Mouse (Mus musculus): Measurements from ENCODE around the gene Lrp8.

Lrp8 gene

GRCm38 (mm10) chr4:107848546-107848945, 46.5 kb downstream of the Lrp8 start:
- DNase-seq = no peak

DNA sequence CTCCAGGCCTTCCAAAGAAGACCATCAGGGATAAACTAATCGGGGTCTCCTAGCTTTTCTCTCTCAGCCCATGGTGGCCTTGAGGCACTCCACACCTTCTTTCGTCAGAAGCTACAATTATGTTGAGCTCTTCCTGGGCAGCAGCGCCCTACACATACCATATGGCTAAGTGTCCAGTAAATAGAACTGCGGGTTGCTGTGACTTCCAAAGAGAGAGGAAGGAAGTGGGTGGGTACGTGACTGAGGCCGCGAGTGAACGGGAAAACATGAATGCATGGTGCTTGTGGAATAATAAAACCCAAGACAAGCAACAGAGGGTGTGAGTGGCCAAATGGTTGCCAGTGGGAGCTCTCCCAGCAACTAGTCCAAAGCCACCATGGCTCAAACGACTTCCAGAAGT, 47.6 kb downstream of the Lrp8 start:
- DNase-seq = no peak

- no peak for DNase-seq
Measured at GRCm38 (mm10) chr4:107850091-107850490, 48.0 kb downstream of the Lrp8 start.

DNA sequence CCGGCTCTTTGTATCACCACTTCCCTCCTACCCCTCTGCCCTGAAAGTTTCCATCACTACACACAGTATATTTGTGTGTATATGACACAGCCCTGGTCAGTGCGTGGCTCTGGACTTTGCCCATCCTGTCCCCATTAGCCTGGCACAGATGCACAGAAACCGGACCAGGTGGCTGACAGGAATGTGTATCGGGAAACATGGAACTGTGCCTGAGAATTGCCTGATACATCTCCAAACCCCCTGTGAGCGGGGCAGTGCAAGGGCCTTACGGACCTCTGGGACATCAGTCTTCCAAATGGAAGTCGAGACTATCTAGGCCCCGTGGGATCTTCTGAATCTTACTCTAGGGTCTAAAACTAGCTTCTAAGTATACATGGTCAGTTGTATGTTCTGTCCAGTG, 51.3 kb downstream of the Lrp8 start:
- DNase-seq = no peak

- no peak for DNase-seq
Measured at GRCm38 (mm10) chr4:107853836-107854235, 51.8 kb downstream of the Lrp8 start.

DNA sequence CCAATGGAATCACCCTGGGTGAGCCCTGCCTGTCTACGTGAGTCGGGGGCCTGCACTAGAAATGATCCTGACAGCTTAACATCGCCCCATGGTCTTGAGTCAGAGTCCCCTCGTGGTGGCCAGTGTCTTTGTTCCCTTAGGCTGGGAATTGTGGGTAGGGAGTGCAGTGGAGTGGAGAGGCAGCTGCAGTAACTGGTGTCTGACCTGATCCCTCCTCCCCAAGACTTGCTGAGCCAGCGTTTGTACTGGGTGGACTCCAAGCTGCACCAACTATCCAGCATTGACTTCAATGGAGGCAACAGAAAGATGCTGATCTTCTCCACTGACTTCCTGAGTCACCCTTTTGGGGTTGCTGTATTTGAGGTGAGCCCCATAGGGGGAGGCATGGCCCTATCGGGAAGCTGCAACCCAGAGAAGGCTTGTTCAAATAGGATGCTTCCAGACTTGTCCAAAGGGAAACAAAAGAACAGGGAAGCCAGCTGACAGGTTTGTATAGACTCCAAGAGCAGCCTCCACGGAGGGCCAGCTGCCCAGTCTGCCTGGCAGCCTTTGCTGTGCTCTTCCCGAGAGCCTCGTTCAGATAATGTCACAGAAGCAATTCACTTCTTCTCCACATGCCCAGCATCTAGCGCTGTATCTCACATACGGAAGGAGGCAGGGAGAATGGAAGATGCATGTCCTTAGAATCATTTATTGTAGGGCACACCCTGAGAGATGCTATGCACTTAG, 55.1 kb downstream of the Lrp8 start:
- DNase-seq = no peak

DNA sequence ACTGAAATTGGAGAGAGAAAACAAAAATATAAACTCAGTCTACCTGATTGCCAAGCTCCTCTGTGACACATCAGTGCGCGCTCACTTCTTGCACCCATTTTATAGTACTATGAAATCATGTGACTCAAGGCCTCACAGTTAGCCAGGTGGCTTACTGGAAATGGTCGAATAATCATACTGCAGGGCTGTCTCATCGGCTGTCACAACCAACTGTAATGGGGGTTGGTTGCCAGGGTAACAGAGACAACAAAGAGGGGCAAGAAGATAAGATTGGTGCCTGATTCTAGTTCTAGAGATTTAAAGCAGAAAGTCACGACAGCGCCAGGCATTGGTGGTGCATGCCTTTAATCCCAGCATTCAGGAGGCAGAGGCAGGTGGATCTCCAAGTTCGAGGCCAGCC, 56.9 kb downstream of the Lrp8 start:
- no peak for DNase-seq

GRCm38 (mm10) chr4:107864866-107865265, 62.8 kb downstream of the Lrp8 start:
- DNase-seq = no peak

- peak; percentile 100 for DNase-seq
Measured at GRCm38 (mm10) chr4:107879254-107880050, 77.4 kb downstream of the Lrp8 start, which contains the start of gene Magoh. Gene Magoh, plus strand, starts transcription at chr4:107879755.

DNA sequence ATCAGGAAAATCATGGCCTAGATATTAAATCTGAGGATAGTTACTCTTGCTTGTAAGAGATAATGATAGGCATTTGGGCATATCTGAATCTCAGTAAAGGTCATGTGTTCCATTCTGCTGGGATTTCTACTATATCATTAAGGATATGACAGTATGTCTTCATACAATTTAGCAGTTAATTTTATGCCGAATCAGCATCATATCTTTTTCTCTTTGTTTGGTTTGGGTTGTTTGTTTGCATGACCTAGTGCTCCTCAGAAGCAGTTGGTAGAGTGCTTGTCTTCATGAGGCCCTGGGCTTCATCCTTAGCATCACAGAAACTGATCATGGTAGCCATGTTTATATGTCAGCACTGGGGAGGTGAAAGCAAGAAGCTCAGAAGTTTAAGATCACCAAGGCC, 79.6 kb downstream of the Lrp8 start:
- no peak for DNase-seq

- DNase-seq = no peak
Measured at GRCm38 (mm10) chr4:107886371-107886770, 84.3 kb downstream of the Lrp8 start.

DNA sequence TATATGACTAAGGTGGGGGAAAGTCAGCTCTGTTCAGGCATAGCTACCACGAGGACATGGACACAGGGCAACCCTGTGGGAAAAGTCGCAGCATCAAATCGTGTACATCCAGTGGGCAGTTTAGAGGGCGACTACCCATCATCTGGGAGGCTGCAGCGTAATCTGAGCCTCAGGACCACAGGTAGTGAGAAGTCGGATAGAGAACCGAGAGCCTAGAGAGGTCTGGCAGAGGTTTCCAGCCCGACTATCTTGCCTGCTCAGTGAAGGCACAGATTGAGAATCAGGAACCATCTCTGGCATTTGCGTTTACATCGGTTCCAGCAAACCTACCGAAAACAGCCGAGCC, 87.3 kb downstream of the Lrp8 start:
- DNase-seq = no peak

GRCm38 (mm10) chr4:107889731-107890432, 87.8 kb downstream of the Lrp8 start, which contains the start of gene 0610037L13Rik:
Gene 0610037L13Rik, plus strand, starts transcription at chr4:107889813.
- peak; percentile 97 for DNase-seq

DNA sequence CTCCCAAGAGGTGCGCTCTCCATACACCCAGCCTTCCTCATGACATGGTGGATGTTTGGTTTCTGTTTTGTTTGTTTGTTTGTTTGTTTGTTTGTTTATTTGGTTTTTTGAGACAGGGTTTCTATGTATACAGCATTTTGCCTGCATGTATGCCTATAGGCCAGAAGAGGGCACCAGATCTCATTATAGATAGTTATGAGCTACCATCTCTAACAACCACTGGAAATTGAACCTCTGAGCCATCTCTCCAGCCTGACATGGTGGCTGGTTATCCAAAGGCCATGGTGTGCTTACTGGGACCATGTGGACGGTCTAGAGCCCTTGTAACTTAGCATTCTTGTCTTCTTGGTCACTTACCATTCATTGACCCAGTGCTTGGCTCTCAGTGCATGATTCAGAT, 90.6 kb downstream of the Lrp8 start:
- peak; percentile 48 for DNase-seq

- DNase-seq = no peak
Measured at GRCm38 (mm10) chr4:107899211-107899927, 97.3 kb downstream of the Lrp8 start.

- no peak for DNase-seq
Measured at GRCm38 (mm10) chr4:107900206-107900605, 98.1 kb downstream of the Lrp8 start.

- no peak for DNase-seq
Measured at GRCm38 (mm10) chr4:107904252-107904651, 102.2 kb downstream of the Lrp8 start.

DNA sequence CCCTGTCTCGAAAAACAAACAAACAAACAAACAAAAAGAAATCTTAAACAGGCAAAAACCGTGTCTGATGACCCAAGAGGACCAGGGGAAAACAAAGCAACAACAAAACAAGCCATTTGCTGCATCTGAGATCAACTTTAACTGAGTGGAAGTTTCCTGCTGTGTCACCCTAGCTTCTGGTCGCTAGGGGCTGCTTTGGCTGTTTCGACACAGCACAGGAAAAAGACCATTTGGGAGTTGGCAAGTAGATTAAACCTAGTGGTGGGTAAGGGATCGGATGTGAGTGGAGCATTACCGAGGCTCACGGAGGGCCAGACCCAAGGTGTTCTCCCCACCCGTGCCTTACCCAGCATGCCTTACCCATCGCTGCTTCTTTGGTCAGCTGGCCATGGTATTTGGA, 104.5 kb downstream of the Lrp8 start:
- DNase-seq = no peak

DNA sequence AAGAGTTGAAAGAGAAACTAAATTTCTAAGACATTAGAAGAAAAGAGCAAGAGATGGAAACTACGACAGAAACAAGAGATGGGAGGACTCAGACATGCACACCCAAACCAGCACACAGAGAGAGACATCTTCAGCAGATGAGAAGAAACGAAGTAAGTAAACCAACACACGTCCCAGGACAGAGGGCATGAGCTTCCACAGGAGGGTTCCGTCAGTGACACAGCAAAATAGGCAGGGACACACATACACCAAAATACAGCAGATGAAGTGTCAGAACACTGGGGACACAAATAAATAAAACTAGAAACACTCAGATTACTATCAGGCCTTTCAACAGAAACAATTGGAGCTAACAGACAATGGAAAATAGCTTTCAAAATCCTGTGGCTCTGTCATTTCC, 108.0 kb downstream of the Lrp8 start:
- DNase-seq = no peak

GRCm38 (mm10) chr4:107920336-107920735, 118.3 kb downstream of the Lrp8 start:
- DNase-seq = no peak

DNA sequence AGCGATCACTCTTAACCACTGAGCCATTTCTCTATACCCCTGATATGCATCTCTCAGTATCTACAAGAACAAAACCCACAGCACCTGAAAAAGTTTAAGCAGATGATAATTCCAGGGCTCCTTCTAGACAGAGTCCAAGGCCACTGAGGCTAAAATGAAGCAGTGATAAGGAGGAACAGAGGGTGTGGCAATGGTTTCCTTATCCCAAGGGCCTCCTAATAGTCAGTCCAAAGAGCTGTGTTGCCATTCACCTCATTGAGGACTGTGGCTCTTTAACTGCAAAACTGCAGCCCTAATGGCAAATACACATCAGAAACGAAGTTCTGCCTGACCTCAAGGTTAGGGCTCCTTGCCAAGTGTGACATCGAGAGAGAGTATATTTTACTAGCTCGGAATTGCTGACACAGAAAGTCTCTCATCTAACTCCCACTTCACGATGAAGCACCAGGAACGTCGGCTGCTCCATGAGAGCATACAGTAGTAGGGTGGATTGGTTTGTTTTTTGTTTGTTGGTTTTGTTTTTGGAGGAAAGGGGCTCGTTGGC, 119.2 kb downstream of the Lrp8 start:
- no peak for DNase-seq

GRCm38 (mm10) chr4:107921952-107922351, 119.9 kb downstream of the Lrp8 start:
- DNase-seq = no peak
